Mouse (Mus musculus) CH12.LX (cell line): Measurements from ENCODE around the gene Rom1.

ENCODE experiments used
- CTCF ChIP-seq, 2 experiments: IDR thresholded peaks in 1 of 2; conservative IDR thresholded peaks in 1 of 2; 2 replicates each; pipeline ENCODE4 v1.5.1; 2011 to 2012; ENCODE audit warnings: low read depth in 2 of 2, low read length in 2 of 2, improper control_type of control experiment in 1 of 2, inconsistent platforms in 1 of 2, mild to moderate bottlenecking in 1 of 2, moderate library complexity in 1 of 2
- MAFK ChIP-seq: IDR thresholded peaks from 2 replicates; pipeline ENCODE4 v1.6.1; 2011; ENCODE audit warnings: low read length, improper control_type of control experiment; ENCODE audit not compliant: insufficient replicate concordance
- POLR2A ChIP-seq: IDR thresholded peaks from 2 replicates; pipeline ENCODE4 v1.6.1; 2011; ENCODE audit warnings: low read depth, mild to moderate bottlenecking, improper control_type of control experiment, low read length
- USF1 ChIP-seq: IDR thresholded peaks from 2 replicates; pipeline ENCODE4 v1.6.1; 2014; ENCODE audit warnings: low read depth, mild to moderate bottlenecking, inconsistent platforms, low read length, improper control_type of control experiment

- TF ChIP-seq MAFK (no peak), CTCF (conservative IDR thresholded peaks at IDR 0.05 in 1 of 2, IDR thresholded peaks at IDR 0.05 in 1 of 2; ENCODE audit: low read depth in 2 of 2, low read length in 2 of 2) (no peak), USF1 (no peak), POLR2A (no peak)
Observed at GRCm38 (mm10) chr19:8883616-8884015, 45.5 kb downstream of the Rom1 start, which contains the start of the genes Lbhd1 and Gm49403.
